Mouse (Mus musculus): ENCODE results near the gene Gpr137.

Gene Gpr137

GRCm38 (mm10) chr19:6941372-6942248 lies 670 bp downstream of the Gpr137 start, which contains the start of gene Bad:
Gene Bad, plus strand, starts transcription at chr19:6941861.
- DNase-seq (ENCODE audit: low read depth) = peak; percentile 97

- no peak for DNase-seq (ENCODE audit: low read depth)
Measured at GRCm38 (mm10) chr19:6940396-6941351, 1.6 kb downstream of the Gpr137 start.

- no peak for DNase-seq (ENCODE audit: low read depth)
Measured at GRCm38 (mm10) chr19:6939106-6940002, 2.9 kb downstream of the Gpr137 start.

GRCm38 (mm10) chr19:6937541-6938465 lies 4.5 kb downstream of the Gpr137 start:
- no peak for DNase-seq (ENCODE audit: low read depth)

- DNase-seq (ENCODE audit: low read depth) = peak; percentile 75
Measured at GRCm38 (mm10) chr19:6936299-6936698, 6.0 kb downstream of the Gpr137 start.

GRCm38 (mm10) chr19:6934195-6934977 lies 7.9 kb downstream of the Gpr137 start, which contains the start of gene Kcnk4:
Gene Kcnk4, minus strand, starts transcription at chr19:6934515.
- DNase-seq (ENCODE audit: low read depth) = no peak

- no peak for DNase-seq (ENCODE audit: low read depth)
Measured at GRCm38 (mm10) chr19:6933436-6934194, 8.7 kb downstream of the Gpr137 start.

GRCm38 (mm10) chr19:6933102-6933435 lies 9.2 kb downstream of the Gpr137 start:
- no peak for DNase-seq (ENCODE audit: low read depth)

GRCm38 (mm10) chr19:6932018-6932417 lies 10.3 kb downstream of the Gpr137 start:
- no peak for DNase-seq (ENCODE audit: low read depth)

GRCm38 (mm10) chr19:6931002-6931401 lies 11.3 kb downstream of the Gpr137 start:
- DNase-seq (ENCODE audit: low read depth) = no peak

- no peak for DNase-seq (ENCODE audit: low read depth)
Measured at GRCm38 (mm10) chr19:6928080-6928479, 14.2 kb downstream of the Gpr137 start.

- DNase-seq (ENCODE audit: low read depth) = peak; percentile 67
Measured at GRCm38 (mm10) chr19:6926559-6927255, 15.6 kb downstream of the Gpr137 start.

GRCm38 (mm10) chr19:6925611-6926329 lies 16.5 kb downstream of the Gpr137 start:
- DNase-seq (ENCODE audit: low read depth) = no peak

- DNase-seq (ENCODE audit: low read depth) = no peak
Measured at GRCm38 (mm10) chr19:6925307-6925573, 17.0 kb downstream of the Gpr137 start, which contains the start of gene Catsperz. Gene Catsperz, minus strand, starts transcription at chr19:6925380.

- DNase-seq (ENCODE audit: low read depth) = peak; percentile 88
Measured at GRCm38 (mm10) chr19:6924461-6925306, 17.6 kb downstream of the Gpr137 start.

GRCm38 (mm10) chr19:6922901-6923735 lies 19.2 kb downstream of the Gpr137 start:
- DNase-seq (ENCODE audit: low read depth) = no peak
